Mouse (Mus musculus) c-Kit-positive CD71-positive TER-119-negative erythroid progenitor cells, embryonic 14.5 days (primary cell): ENCODE data around the gene Gm14295.
"Not testable (repeated sequence)": the region's sequence is repeated elsewhere in the genome, so short reads cannot be mapped to it uniquely, and the experiment has no call there.

Experiments
- DNase-seq: peaks from one replicate; pipeline ENCODE4 v3.0.0-alpha.2; 2013; ENCODE audit warnings: low read depth

Gm14295 gene

GRCm38 (mm10) chr2:176798312-176798711, at the start of gene Gm14295:
Gene Gm14295, plus strand, starts transcription at chr2:176798612.
- DNase-seq = not testable (repeated sequence)

GRCm38 (mm10) chr2:176798785-176799184, 373 bp downstream of the Gm14295 start:
- not testable (repeated sequence) for DNase-seq

GRCm38 (mm10) chr2:176830840-176831239, 32.4 kb downstream of the Gm14295 start, which contains the start of gene Gm14408:
Gene Gm14408, plus strand, starts transcription at chr2:176831140.
- DNase-seq = not testable (repeated sequence)
